Mouse (Mus musculus) intestine, embryonic 16.5 days (tissue): ENCODE data around the gene Hyal2. TPM values are rescaled to one million over a fixed set of nuclear protein-coding genes. Genes with fewer than 3 reads are reported as not detected.
"Not testable (repeated sequence)": the region's sequence is repeated elsewhere in the genome, so short reads cannot be mapped to it uniquely, and the experiment has no call there.

Experiments used
- ATAC-seq: fragments of 200-750 bp; cut with Nextera tagmentation; 2 replicates; pipeline ENCODE4 v1.8.0; 2017; ENCODE audit warnings: moderate TSS enrichment, moderate library complexity
- H3K27ac ChIP-seq: fragments of 300-500 bp; sonication (generic); 2 replicates; pipeline ENCODE4 v1.5.1; 2014; ENCODE audit warnings: mild to moderate bottlenecking, low read length
- H3K27me3 ChIP-seq: fragments of 300-500 bp; sonication (generic); replicated peaks from 2 replicates; pipeline ENCODE4 v1.6.1; 2014; ENCODE audit warnings: low read length, control low read depth, mixed read lengths; ENCODE audit not compliant: control insufficient read depth, insufficient read depth
- H3K36me3 ChIP-seq: fragments of 300-500 bp; sonication (generic); 2 replicates; pipeline ENCODE4 v1.6.1; 2014; ENCODE audit warnings: low read length, control low read depth; ENCODE audit not compliant: control insufficient read depth, insufficient read depth
- H3K4me1 ChIP-seq: fragments of 300-500 bp; sonication (generic); 2 replicates; pipeline ENCODE4 v1.6.1; 2014; ENCODE audit warnings: low read length, control low read depth, mixed read lengths; ENCODE audit not compliant: control insufficient read depth, insufficient read depth
- H3K4me2 ChIP-seq: fragments of 300-500 bp; sonication (generic); 2 replicates; pipeline ENCODE4 v1.6.1; 2014; ENCODE audit warnings: low read depth, low read length, control low read depth
- H3K4me3 ChIP-seq: fragments of 300-500 bp; sonication (generic); 2 replicates; pipeline ENCODE4 v1.5.1; 2014; ENCODE audit warnings: mild to moderate bottlenecking, low read length
- H3K9ac ChIP-seq: fragments of 300-500 bp; sonication (generic); 2 replicates; pipeline ENCODE4 v1.6.1; 2014; ENCODE audit warnings: low read depth, low read length
- H3K9me3 ChIP-seq: fragments of 300-500 bp; sonication (generic); 2 replicates; pipeline ENCODE4 v1.6.1; 2016; ENCODE audit warnings: low read length, control low read depth; ENCODE audit not compliant: control insufficient read depth
- WGBS: fragments of 180-500 bp; shearing (Covaris S2); extraction: QIAGEN DNeasy Blood & Tissue Kit; methylation state at CpG from one replicate; pipeline ENCODE4 v1.1.7; 2014; 5-methylcytosine and 5-hydroxymethylcytosine counted together
- polyA plus RNA-seq: library from polyadenylated mRNA; unstranded; fragments of >200 nt; fragmentation: Nextera tagmentation; extraction: Ambion mirVana; gene quantifications from 2 replicates; pipeline ENCODE4 v1.2.1, GENCODE M21; 2015

Hyal2 gene
- polyA plus RNA-seq, 1 experiment from 2014 or later: 91.2 TPM

DNA sequence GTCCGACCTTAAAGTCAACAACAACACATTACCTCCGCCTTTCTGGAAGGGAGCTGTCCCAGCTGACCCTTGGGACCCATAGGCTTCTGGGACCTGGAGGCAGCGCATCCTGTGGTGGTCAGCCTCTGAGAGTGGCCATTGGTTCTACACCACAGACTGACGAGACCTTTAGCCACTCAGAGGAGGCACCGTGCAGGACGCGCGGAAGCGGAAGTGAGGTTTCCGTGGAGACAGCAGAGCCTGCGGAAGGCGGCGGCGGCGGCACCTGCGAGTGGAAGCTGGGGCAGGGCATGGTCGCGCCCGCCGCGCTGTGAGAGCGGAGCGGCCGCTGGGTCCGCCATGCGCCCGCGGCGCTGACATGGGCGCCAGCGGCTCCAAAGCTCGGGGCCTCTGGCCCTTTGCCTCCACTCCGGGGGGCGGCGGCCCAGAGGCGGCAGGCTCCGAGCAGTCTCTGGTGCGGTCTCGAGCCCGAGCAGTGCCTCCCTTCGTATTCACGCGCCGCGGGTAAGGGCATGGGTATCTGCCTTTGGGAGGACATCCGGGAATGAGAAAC lies 4.6 kb upstream of the Hyal2 start, which contains the start of gene Tusc2:
TSS of gene Tusc2 (plus strand) at position 227 of the 553 bp plus-strand sequence.
- Histone ChIP-seq H3K9me3 (no peaks in the 10 kb centered on the region), H3K4me3 (peak within 1 kb of the TSS; percentile 93), H3K27ac (peak within 1 kb of the TSS; percentile 59), H3K9ac (peak within 1 kb of the TSS; percentile 87), H3K4me2 (peak within 1 kb of the TSS; percentile 74), H3K36me3 (peaks cover 18% of the 10 kb centered on the region), H3K27me3 (no peaks in the 10 kb centered on the region), H3K4me1 (peaks cover 30% of the 10 kb centered on the region)
- WGBS: 0% methylated on average over 46 of the region's 46 CpGs
- peak; percentile 95 for ATAC-seq

DNA sequence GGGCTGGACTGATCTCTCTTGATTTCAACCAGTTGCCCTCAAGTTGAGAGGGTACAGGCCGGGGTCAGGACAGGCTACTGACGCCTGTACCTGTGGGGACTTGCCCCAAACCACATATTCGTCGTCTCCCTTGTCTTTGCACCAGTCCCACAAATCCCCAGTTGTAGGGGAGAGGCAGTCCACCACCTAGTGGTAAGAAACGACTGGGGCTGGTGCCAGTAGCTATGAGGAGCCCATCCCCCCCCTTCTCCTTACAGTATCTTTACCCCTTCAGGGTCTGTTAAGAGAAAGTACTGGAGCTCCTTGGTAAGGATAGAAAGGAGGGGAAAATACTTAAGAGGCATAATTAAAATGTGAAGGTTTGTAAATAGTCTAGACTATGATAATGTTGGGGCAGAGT lies 2.2 kb upstream of the Hyal2 start:
- Histone ChIP-seq H3K9ac (peak overlapping the region; percentile 27; the same call in 1 of the 2 replicates), H3K27ac (peak overlapping the region; percentile 13; the same call in 1 of the 2 replicates), H3K4me1 (peaks cover 38% of the 10 kb centered on the region), H3K36me3 (peaks cover 12% of the 10 kb centered on the region; the same call in 1 of the 2 replicates)
- not testable (repeated sequence) for H3K4me3 ChIP-seq, H3K27me3 ChIP-seq, H3K4me2 ChIP-seq, ATAC-seq, H3K9me3 ChIP-seq
- WGBS: 54% methylated on average over 5 of the region's 5 CpGs

DNA sequence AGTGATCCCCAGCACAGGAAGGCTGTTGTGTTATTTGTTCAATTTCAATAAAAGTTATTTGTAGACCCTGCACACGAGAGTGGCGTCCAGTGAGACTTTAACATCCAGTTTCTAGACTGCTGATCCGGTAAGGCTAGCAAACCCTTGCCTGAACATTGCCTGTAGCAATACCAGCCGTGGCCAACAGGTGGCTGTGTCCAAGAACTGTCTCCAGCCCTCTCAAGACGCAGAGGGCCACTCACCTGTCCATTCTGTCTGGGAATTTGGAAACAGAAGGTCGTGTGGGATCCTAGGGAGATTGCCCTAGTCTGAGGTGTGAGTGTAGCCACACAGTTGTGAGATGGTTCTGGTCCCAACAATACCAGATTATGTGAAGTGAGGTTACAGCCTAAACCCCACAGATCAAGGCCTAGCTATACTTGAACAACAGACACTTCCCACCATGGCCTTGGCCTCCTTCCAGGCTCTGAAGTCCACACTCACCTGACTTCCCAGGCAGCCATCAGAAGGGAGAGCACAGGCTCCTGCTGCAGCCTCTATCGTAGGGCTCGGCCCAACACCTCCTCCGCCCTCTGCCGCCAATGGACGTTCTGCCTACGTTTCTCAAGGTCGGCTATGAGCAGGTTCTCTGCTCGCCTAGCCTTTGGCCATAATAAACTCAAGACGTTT lies 1.6 kb upstream of the Hyal2 start:
- Histone ChIP-seq H3K4me3 (peak overlapping the region; percentile 13; the same call in 1 of the 2 replicates), H3K27me3 (no peaks in the 10 kb centered on the region), H3K9ac (0 out of 2 replicates have a peak overlapping the region, but pooled peaks have one; percentile 34), H3K27ac (peak overlapping the region; percentile 72), H3K9me3 (no peaks in the 10 kb centered on the region), H3K4me1 (peaks cover 44% of the 10 kb centered on the region), H3K36me3 (peaks cover 11% of the 10 kb centered on the region; the same call in 1 of the 2 replicates), H3K4me2 (peak overlapping the region; percentile 32)
- ATAC-seq: no peak
- WGBS: 50% methylated on average over 15 of the region's 15 CpGs

DNA sequence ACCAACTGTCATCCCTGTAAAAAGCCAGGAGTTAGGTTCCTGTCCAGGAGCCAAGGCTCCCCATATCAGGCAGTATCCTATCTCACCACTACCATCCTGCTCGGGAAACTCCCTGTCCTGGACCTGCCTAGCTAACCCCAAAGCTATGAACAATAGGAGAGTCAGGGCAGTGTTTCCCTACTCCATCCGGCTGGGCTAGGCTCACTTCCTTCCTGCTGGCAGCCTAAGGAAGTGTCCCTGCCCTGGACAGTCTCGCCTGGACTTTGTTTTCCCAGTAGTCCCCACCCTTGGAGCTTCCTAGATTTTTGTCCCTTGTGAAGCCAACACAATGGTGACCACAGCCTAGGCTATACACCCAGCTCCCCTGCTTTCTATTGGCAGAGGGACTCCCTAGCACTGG lies 890 bp upstream of the Hyal2 start:
- H3K4me2 ChIP-seq: peak overlapping the region; percentile 32; the same call in 1 of the 2 replicates
- 44% methylated on average over 3 of the region's 3 CpGs for WGBS

DNA sequence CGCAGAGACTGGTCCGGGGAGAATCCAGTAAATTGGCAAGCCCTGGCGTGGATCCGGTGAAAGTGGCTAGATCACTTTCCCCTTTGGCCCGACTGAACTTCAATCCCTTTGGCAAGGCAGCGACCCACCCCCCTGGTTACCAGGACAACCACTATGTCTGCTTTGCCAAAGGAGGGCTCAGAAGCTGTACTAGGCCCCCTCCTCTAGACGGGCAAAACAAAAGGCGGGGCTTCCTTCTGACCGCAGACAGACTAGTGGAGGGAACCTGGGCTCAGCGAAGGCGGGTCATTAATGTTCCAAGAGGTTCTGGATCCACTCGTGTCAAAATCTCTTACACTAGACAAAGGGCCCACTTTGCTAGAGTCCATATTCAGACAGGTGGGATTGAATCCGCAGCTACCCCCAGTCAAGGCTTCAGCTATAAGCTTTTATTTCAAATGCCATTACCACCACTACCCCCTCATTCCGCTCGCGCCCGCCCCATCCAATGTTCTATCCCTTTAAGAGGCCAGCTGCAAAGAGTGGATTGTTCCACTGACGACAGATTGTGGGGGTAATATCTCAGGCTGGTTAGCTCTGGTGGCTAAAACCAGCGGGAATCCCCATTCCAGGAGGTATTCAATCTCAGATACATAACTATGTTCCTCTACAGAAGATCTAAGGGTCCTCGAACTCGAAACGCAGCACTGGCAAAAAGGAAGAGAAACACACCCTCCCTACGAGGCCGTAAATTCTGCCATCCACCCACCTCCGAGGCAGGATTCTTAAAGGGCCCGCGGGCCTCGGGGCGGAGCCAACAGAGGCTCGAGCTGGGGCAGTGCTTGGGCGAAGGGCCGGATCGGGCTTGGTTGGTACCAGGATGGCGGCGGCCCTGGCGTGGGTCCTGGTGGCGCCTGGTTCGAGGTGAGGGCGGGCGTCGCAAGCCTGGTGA lies 851 bp downstream of the Hyal2 start:
- H3K4me1 ChIP-seq: peaks cover 55% of the 10 kb centered on the region
- peak overlapping the region; percentile 74 for H3K4me2 ChIP-seq
- H3K9me3 ChIP-seq: no peaks in the 10 kb centered on the region
- peak overlapping the region; percentile 78 for H3K4me3 ChIP-seq
- peak overlapping the region; percentile 72 for H3K27ac ChIP-seq
- ATAC-seq: peak; percentile 82
- H3K36me3 ChIP-seq: peaks cover 6% of the 10 kb centered on the region; the same call in 1 of the 2 replicates
- peak overlapping the region; percentile 85 for H3K9ac ChIP-seq
- under 1% methylated on average over 41 of the region's 41 CpGs for WGBS
- no peaks in the 10 kb centered on the region for H3K27me3 ChIP-seq

More for the DNA sequence above, 890 bp upstream of the Hyal2 start:
- no peaks in the 10 kb centered on the region for H3K27me3 ChIP-seq
- peak overlapping the region; percentile 13; the same call in 1 of the 2 replicates for H3K4me3 ChIP-seq
- peaks cover 51% of the 10 kb centered on the region for H3K4me1 ChIP-seq
- no peaks in the 10 kb centered on the region for H3K9me3 ChIP-seq
- H3K27ac ChIP-seq: peak overlapping the region; percentile 72
- no peak for ATAC-seq
- H3K9ac ChIP-seq: peak overlapping the region; percentile 34; the same call in 1 of the 2 replicates
- peaks cover 7% of the 10 kb centered on the region; the same call in 1 of the 2 replicates for H3K36me3 ChIP-seq

DNA sequence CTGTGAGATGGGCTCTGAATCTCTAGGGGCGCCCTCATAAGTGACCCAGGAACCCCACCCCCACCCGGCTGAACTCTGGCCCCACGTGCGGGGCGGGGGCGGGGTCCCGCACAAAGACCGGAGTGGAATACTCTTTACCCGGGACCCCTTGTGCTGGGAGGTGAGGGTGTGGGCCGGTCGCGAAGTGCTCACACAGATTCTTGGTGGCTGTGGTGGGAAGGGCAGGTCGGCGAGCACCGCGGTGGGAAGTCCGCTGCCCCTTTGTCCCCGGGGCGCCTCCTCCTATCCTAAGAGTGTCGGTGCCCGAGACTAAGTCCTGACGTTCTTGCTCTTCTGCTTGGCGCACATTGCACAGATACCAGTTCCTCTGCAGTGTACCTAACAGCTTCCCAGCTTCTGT lies 1.5 kb downstream of the Hyal2 start:
- Histone ChIP-seq H3K9ac (peak overlapping the region; percentile 85), H3K36me3 (peaks cover 6% of the 10 kb centered on the region; the same call in 1 of the 2 replicates), H3K4me2 (peak overlapping the region; percentile 74), H3K27me3 (no peaks in the 10 kb centered on the region), H3K4me3 (peak overlapping the region; percentile 78), H3K4me1 (peaks cover 49% of the 10 kb centered on the region), H3K9me3 (no peaks in the 10 kb centered on the region), H3K27ac (peak overlapping the region; percentile 72)
- under 1% methylated on average over 23 of the region's 23 CpGs for WGBS
- ATAC-seq: peak; percentile 22

DNA sequence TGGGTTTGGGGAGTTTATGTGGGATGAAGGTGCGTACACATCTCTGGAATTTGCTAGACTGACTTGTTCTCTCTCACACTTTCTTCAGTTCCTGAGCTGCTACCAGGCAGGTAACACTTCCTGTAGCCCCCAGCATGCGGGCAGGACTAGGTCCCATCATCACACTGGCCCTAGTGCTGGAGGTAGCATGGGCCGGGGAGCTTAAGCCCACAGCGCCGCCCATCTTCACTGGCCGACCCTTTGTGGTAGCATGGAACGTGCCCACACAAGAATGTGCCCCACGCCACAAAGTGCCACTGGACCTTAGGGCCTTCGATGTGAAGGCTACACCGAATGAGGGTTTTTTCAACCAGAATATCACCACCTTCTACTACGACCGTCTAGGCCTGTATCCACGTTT lies 2.3 kb downstream of the Hyal2 start:
- Histone ChIP-seq H3K4me2 (peak overlapping the region; percentile 74), H3K9me3 (no peaks in the 10 kb centered on the region), H3K36me3 (peaks cover 6% of the 10 kb centered on the region; the same call in 1 of the 2 replicates), H3K4me3 (peak overlapping the region; percentile 78), H3K9ac (peak overlapping the region; percentile 85), H3K4me1 (peaks cover 45% of the 10 kb centered on the region), H3K27me3 (no peaks in the 10 kb centered on the region), H3K27ac (peak overlapping the region; percentile 72; the same call in 1 of the 2 replicates)
- 37% methylated on average over 13 of the region's 13 CpGs for WGBS
- no peak for ATAC-seq

DNA sequence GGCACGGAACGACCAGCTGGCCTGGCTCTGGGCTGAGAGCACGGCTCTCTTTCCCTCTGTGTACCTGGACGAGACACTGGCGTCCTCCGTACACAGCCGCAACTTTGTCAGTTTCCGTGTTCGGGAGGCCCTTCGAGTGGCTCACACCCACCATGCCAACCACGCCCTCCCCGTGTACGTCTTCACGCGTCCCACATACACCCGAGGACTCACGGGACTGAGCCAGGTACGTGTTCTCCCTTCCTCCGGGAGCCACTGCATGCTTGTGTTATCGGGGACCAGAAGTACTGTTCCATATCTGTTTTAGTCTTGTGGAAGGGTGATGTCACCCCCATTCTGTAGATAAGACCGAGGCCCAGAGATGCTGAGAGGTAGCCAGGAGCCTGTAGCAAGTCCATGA lies 3.1 kb downstream of the Hyal2 start:
- ATAC-seq: no peak
- Histone ChIP-seq H3K9ac (peak overlapping the region; percentile 85), H3K27ac (peak overlapping the region; percentile 53), H3K4me2 (peak overlapping the region; percentile 74), H3K27me3 (no peaks in the 10 kb centered on the region), H3K36me3 (peaks cover 3% of the 10 kb centered on the region; the same call in 1 of the 2 replicates), H3K4me1 (peaks cover 46% of the 10 kb centered on the region), H3K9me3 (no peaks in the 10 kb centered on the region), H3K4me3 (peak overlapping the region; percentile 78)
- WGBS: 65% methylated on average over 21 of the region's 21 CpGs
